Mouse (Mus musculus): Measurements from ENCODE around the gene Tomm40.
A peak's percentile ranks its signal among the peaks of the same experiment; 100 is the strongest.
"Not testable (repeated sequence)": the region's sequence is repeated elsewhere in the genome, so short reads cannot be mapped to it uniquely, and the experiment has no call there.

The Tomm40 gene

GRCm38 (mm10) chr7:19704475-19704874, 10.8 kb downstream of the Tomm40 start:
- DNase-seq = no peak

- DNase-seq = no peak
Observed at GRCm38 (mm10) chr7:19702859-19703555, 12.2 kb downstream of the Tomm40 start.

- DNase-seq = peak; percentile 91 to 94
Observed at GRCm38 (mm10) chr7:19701069-19701761, 14.0 kb downstream of the Tomm40 start.

GRCm38 (mm10) chr7:19700299-19701068, 14.8 kb downstream of the Tomm40 start:
- no peak for DNase-seq

GRCm38 (mm10) chr7:19699827-19700148, 15.4 kb downstream of the Tomm40 start:
- DNase-seq = no peak

GRCm38 (mm10) chr7:19698907-19699826, 16.1 kb downstream of the Tomm40 start, which contains the start of gene Apoe:
TSS of gene Apoe (minus strand) at chr7:19699188.
- DNase-seq = peak; percentile 71 to 89

GRCm38 (mm10) chr7:19697949-19698906, 17.0 kb downstream of the Tomm40 start:
- peak; percentile 65 to 70 for DNase-seq

- no peak for DNase-seq
Observed at GRCm38 (mm10) chr7:19696336-19696873, 18.8 kb downstream of the Tomm40 start.

- DNase-seq = no peak
Observed at GRCm38 (mm10) chr7:19695881-19696280, 19.4 kb downstream of the Tomm40 start.

GRCm38 (mm10) chr7:19695213-19695594, 20.0 kb downstream of the Tomm40 start:
- DNase-seq = no peak

- DNase-seq = no peak
Observed at GRCm38 (mm10) chr7:19694336-19695212, 20.7 kb downstream of the Tomm40 start.

- peak; percentile 59 to 80 for DNase-seq
Observed at GRCm38 (mm10) chr7:19693421-19693820, 21.8 kb downstream of the Tomm40 start.

- peak; percentile 45 to 74 for DNase-seq
Observed at GRCm38 (mm10) chr7:19691873-19692865, 23.1 kb downstream of the Tomm40 start, which contains the start of gene Apoc1. TSS of gene Apoc1 (minus strand) at chr7:19692660.

GRCm38 (mm10) chr7:19691434-19691833, 23.8 kb downstream of the Tomm40 start:
- DNase-seq = no peak

- no peak for DNase-seq
Observed at GRCm38 (mm10) chr7:19690845-19691244, 24.4 kb downstream of the Tomm40 start.

GRCm38 (mm10) chr7:19688611-19689010, 26.6 kb downstream of the Tomm40 start:
- no peak for DNase-seq

- DNase-seq = no peak
Observed at GRCm38 (mm10) chr7:19688101-19688500, 27.1 kb downstream of the Tomm40 start.

GRCm38 (mm10) chr7:19686927-19687583, 28.2 kb downstream of the Tomm40 start:
- not testable (repeated sequence) for DNase-seq

Data from kidney, postnatal 25 days (tissue).